8 mouse cellular contexts compared by ENCODE assay signal in genomic region chr6:50358104-50358679, GRCm38 (mm10).
A peak's percentile ranks its signal among the peaks of the same experiment; 100 is the strongest.
DNase-seq lines count a peak whose midpoint lies in the region; ATAC-seq and TF ChIP-seq lines count a peak whose summit lies in the region.

No protein-coding gene starts in this region.

- 40% methylated on average over 16 of the region's 16 CpGs for whole genome bisulfite sequencing in liver, adult 2 months
- WGBS in liver, embryonic 12.5 days (ENCODE audit: insufficient replicate concordance) = 68% methylated on average over 16 of the region's 16 CpGs
- 42% methylated on average over 16 of the region's 16 CpGs for WGBS in hindbrain, embryonic 16.5 days

- no peak for ATAC-seq in liver, embryonic 12.5 days
- ATAC-seq in hindbrain, embryonic 16.5 days = peak; percentile 79

- no peaks in the 10 kb centered on the region for H3K9me3 ChIP-seq in liver, embryonic 12.5 days (replicated peaks)
- no peaks in the 10 kb centered on the region for H3K9me3 ChIP-seq in hindbrain, embryonic 16.5 days (ENCODE audit: control insufficient read depth, low read length)

- H3K79me2 ChIP-seq in liver, adult 2 months (ENCODE audit: control insufficient read depth, insufficient read depth, low read length) = no peaks in the 10 kb centered on the region

- no peak overlapping the region for H3K4me3 ChIP-seq in liver, adult 2 months (ENCODE audit: insufficient read depth, low read depth, low read length)
- no peak overlapping the region for H3K4me3 ChIP-seq in liver, embryonic 12.5 days
- H3K4me3 ChIP-seq in hindbrain, embryonic 16.5 days (ENCODE audit: low read length) = no peak overlapping the region
- no peak overlapping the region for H3K4me3 ChIP-seq in left cerebral cortex, adult 2 months

- TF ChIP-seq CTCF in liver, adult 2 months (IDR thresholded peaks at IDR 0.05; ENCODE audit: low read depth, low read length) = no peak
- TF ChIP-seq CTCF in left cerebral cortex, adult 2 months (IDR thresholded peaks at IDR 0.05) = no peak

- no peaks in the 10 kb centered on the region for H3K36me3 ChIP-seq in liver, adult 2 months (ENCODE audit: control insufficient read depth, insufficient read depth, low read length)
- no peaks in the 10 kb centered on the region for H3K36me3 ChIP-seq in liver, embryonic 12.5 days
- no peaks in the 10 kb centered on the region for H3K36me3 ChIP-seq in hindbrain, embryonic 16.5 days (ENCODE audit: control insufficient read depth, insufficient read depth, low read length)

- DNase-seq in liver, adult 2 months (ENCODE audit: extremely low read depth, low read depth, low spot score) = peak; percentile 96
- DNase-seq in frontal cortex, postnatal 25 days (ENCODE audit: low spot score in 2 of 2) = peak; percentile 31 to 47
- peak; percentile 60 to 64 for DNase-seq in left cerebral cortex, adult 2 months (ENCODE audit: extremely low spot score in 1 of 2, low spot score in 2 of 2)
- peak; percentile 83 for DNase-seq in right cerebral cortex, postnatal 10 days (ENCODE audit: low spot score in 2 of 2)
- DNase-seq in thymus, postnatal 0 days (ENCODE audit: low spot score) = no peak
- no peak for DNase-seq in ovary, postnatal 36 days (ENCODE audit: low spot score)

- H3K4me1 ChIP-seq in liver, adult 2 months (ENCODE audit: control insufficient read depth, insufficient read depth, low read length) = no peaks in the 10 kb centered on the region
- peaks cover 16% of the 10 kb centered on the region for H3K4me1 ChIP-seq in liver, embryonic 12.5 days
- peaks cover 22% of the 10 kb centered on the region for H3K4me1 ChIP-seq in hindbrain, embryonic 16.5 days (ENCODE audit: control insufficient read depth, insufficient read depth, low read depth, low read length)

- no peaks in the 10 kb centered on the region for H3K27me3 ChIP-seq in liver, adult 2 months (ENCODE audit: control insufficient read depth, insufficient read depth, low read length)
- H3K27me3 ChIP-seq in liver, embryonic 12.5 days (replicated peaks) = no peaks in the 10 kb centered on the region
- H3K27me3 ChIP-seq in hindbrain, embryonic 16.5 days (replicated peaks; ENCODE audit: control insufficient read depth, insufficient read depth, low read length) = no peaks in the 10 kb centered on the region

- H3K9ac ChIP-seq in liver, adult 2 months (ENCODE audit: low read depth, low read length) = no peak overlapping the region
- no peak overlapping the region for H3K9ac ChIP-seq in liver, embryonic 12.5 days
- no peak overlapping the region for H3K9ac ChIP-seq in hindbrain, embryonic 16.5 days (ENCODE audit: low read depth, low read length)

- no peak overlapping the region for H3K4me2 ChIP-seq in liver, embryonic 12.5 days
- H3K4me2 ChIP-seq in hindbrain, embryonic 16.5 days (ENCODE audit: low read length) = 0 out of 2 replicates have a peak overlapping the region, but pooled peaks have one; percentile 20

- no peak for TF ChIP-seq POLR2A in liver, adult 2 months (IDR thresholded peaks at IDR 0.05; ENCODE audit: extremely low read depth, insufficient read depth, low read length)

- intact Hi-C loops in left cerebral cortex, adult 2 months (cut with DNase I) = loop anchor here (5.0 kb wide), 3 partner anchors 36 to 116 kb away; no protein-coding TSS in a partner anchor

- H3K27ac ChIP-seq in liver, adult 2 months (replicated peaks; ENCODE audit: insufficient read depth, low read depth, low read length) = no peak overlapping the region
- no peak overlapping the region for H3K27ac ChIP-seq in liver, embryonic 12.5 days
- H3K27ac ChIP-seq in hindbrain, embryonic 16.5 days (ENCODE audit: low read depth, low read length) = peak overlapping the region; percentile 45; the same call in 1 of the 2 replicates
- H3K27ac ChIP-seq in left cerebral cortex, adult 2 months = peak overlapping the region; percentile 70

Comparison
In these comparisons a context has a peak if more than half of its experiments do, and no peak if none do; other contexts are left out.
1. DNase-seq: peak in liver, adult 2 months (single experiment), frontal cortex, postnatal 25 days (2 of 2), left cerebral cortex, adult 2 months (2 of 2) and right cerebral cortex, postnatal 10 days (2 of 2); none in thymus, postnatal 0 days (single experiment) and ovary, postnatal 36 days (single experiment).
2. H3K27ac ChIP-seq: peak in hindbrain, embryonic 16.5 days (single experiment) and left cerebral cortex, adult 2 months (single experiment); none in liver, adult 2 months (single experiment) and liver, embryonic 12.5 days (single experiment).